Mouse (Mus musculus): ENCODE data around the gene Astn2. TPM values are rescaled to one million over a fixed set of nuclear protein-coding genes. Genes with fewer than 3 reads are reported as not detected.

Astn2 gene
- polyA plus RNA-seq, 1 experiment from 2014 or later = 0.24 TPM

DNA sequence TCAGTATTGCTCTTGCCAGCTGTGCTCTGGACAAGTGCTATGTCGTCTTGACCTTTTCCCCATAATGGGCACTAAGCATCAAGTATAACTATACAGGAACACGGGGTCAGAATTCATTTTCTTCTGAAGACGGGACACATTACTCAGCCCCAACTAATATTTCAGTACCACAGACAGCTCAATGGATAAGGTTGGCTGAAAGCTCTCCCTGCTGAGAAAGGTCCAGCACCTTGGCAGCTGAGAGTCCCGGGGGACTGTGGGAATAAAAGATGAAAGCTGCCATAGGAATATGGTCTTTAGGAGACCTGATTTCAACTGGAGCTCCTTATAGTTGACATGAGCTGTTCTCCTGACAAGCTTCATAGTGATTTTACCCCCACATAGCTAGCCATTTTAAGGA is 421.5 kb downstream of the Astn2 start:
- Histone ChIP-seq H3K27ac (no peak overlapping the region), H3K4me1 (replicated peaks; ENCODE audit: insufficient read depth, low read length) (no peaks in the 10 kb centered on the region), H3K9ac (ENCODE audit: low read depth, low read length) (no peak overlapping the region), H3K4me2 (ENCODE audit: low read length) (no peak overlapping the region), H3K9me3 (replicated peaks; ENCODE audit: low read length) (no peaks in the 10 kb centered on the region), H3K4me3 (replicated peaks; ENCODE audit: low read depth, low read length) (no peak overlapping the region), H3K36me3 (ENCODE audit: insufficient read depth, low read length) (no peaks in the 10 kb centered on the region), H3K27me3 (ENCODE audit: insufficient read depth, low read length) (no peaks in the 10 kb centered on the region)
- peak; percentile 38 for DNase-seq (ENCODE audit: low spot score)
- 42% methylated on average over 4 of the region's 4 CpGs for WGBS
- ATAC-seq (replicated peaks; ENCODE audit: low FRiP score, low read depth) = no peak
- TF ChIP-seq CTCF (IDR thresholded peaks at IDR 0.05; ENCODE audit: low read depth) = no peak

DNA sequence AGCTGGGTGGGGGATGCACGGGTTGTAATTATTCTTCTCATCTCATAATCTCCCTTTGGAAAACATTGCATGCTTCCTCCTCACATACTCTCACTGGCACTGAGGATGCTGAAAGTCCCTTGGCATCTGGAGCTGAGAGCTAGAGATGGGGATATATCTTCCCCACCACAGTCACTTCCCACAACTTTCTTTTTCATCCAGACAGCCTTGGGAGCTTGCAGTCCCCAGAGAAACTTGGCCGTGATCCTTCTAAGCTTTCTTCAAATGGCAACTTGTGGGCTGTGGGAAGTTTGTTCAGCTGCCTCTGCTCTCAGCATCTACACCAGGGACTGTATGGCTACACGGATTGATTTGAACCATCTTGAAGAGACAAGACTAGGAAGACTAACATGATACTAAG is 428.2 kb downstream of the Astn2 start:
- TF ChIP-seq CTCF (IDR thresholded peaks at IDR 0.05; ENCODE audit: low read depth) = no peak
- 78% methylated on average over 3 of the region's 3 CpGs for WGBS

GRCm38 (mm10) chr4:65972395-65972794 is 432.0 kb downstream of the Astn2 start:
- WGBS = 100% methylated on average over 1 of the region's 1 CpGs
- no peak for ATAC-seq (replicated peaks; ENCODE audit: low FRiP score, low read depth)
- Histone ChIP-seq H3K27me3 (ENCODE audit: insufficient read depth, low read length) (no peaks in the 10 kb centered on the region), H3K27ac (no peak overlapping the region), H3K4me3 (replicated peaks; ENCODE audit: low read depth, low read length) (no peak overlapping the region), H3K4me2 (ENCODE audit: low read length) (no peak overlapping the region), H3K9ac (ENCODE audit: low read depth, low read length) (no peak overlapping the region), H3K36me3 (ENCODE audit: insufficient read depth, low read length) (no peaks in the 10 kb centered on the region), H3K9me3 (replicated peaks; ENCODE audit: low read length) (no peaks in the 10 kb centered on the region), H3K4me1 (replicated peaks; ENCODE audit: insufficient read depth, low read length) (no peaks in the 10 kb centered on the region)
- TF ChIP-seq CTCF (IDR thresholded peaks at IDR 0.05; ENCODE audit: low read depth) = no peak
- no peak for DNase-seq (ENCODE audit: low spot score)

More for the DNA sequence above, 428.2 kb downstream of the Astn2 start:
- Histone ChIP-seq H3K4me1 (replicated peaks; ENCODE audit: insufficient read depth, low read length) (no peaks in the 10 kb centered on the region), H3K9me3 (replicated peaks; ENCODE audit: low read length) (no peaks in the 10 kb centered on the region), H3K27me3 (ENCODE audit: insufficient read depth, low read length) (no peaks in the 10 kb centered on the region), H3K27ac (no peak overlapping the region), H3K4me3 (replicated peaks; ENCODE audit: low read depth, low read length) (no peak overlapping the region), H3K4me2 (ENCODE audit: low read length) (no peak overlapping the region), H3K9ac (ENCODE audit: low read depth, low read length) (no peak overlapping the region), H3K36me3 (ENCODE audit: insufficient read depth, low read length) (no peaks in the 10 kb centered on the region)
- DNase-seq (ENCODE audit: low spot score) = no peak
- no peak for ATAC-seq (replicated peaks; ENCODE audit: low FRiP score, low read depth)

- no peak for ATAC-seq (replicated peaks; ENCODE audit: low FRiP score, low read depth)
- WGBS = 65% methylated on average over 2 of the region's 2 CpGs
- DNase-seq (ENCODE audit: low spot score) = no peak
- H3K9me3 ChIP-seq (replicated peaks; ENCODE audit: low read length) = no peaks in the 10 kb centered on the region
- H3K36me3 ChIP-seq (ENCODE audit: insufficient read depth, low read length) = no peaks in the 10 kb centered on the region
- H3K4me3 ChIP-seq (replicated peaks; ENCODE audit: low read depth, low read length) = no peak overlapping the region
- no peak overlapping the region for H3K4me2 ChIP-seq (ENCODE audit: low read length)
- no peak overlapping the region for H3K9ac ChIP-seq (ENCODE audit: low read depth, low read length)
- no peak for TF ChIP-seq CTCF (IDR thresholded peaks at IDR 0.05; ENCODE audit: low read depth)
- H3K27ac ChIP-seq = no peak overlapping the region
- no peaks in the 10 kb centered on the region for H3K4me1 ChIP-seq (replicated peaks; ENCODE audit: insufficient read depth, low read length)
- H3K27me3 ChIP-seq (ENCODE audit: insufficient read depth, low read length) = no peaks in the 10 kb centered on the region
These were observed 435.1 kb downstream of the Astn2 start for GRCm38 (mm10) chr4:65969318-65969717.

- Histone ChIP-seq H3K4me2 (ENCODE audit: low read length) (no peak overlapping the region), H3K4me1 (replicated peaks; ENCODE audit: insufficient read depth, low read length) (no peaks in the 10 kb centered on the region), H3K27me3 (ENCODE audit: insufficient read depth, low read length) (no peaks in the 10 kb centered on the region), H3K4me3 (replicated peaks; ENCODE audit: low read depth, low read length) (no peak overlapping the region), H3K9me3 (replicated peaks; ENCODE audit: low read length) (no peaks in the 10 kb centered on the region), H3K9ac (ENCODE audit: low read depth, low read length) (no peak overlapping the region), H3K36me3 (ENCODE audit: insufficient read depth, low read length) (no peaks in the 10 kb centered on the region), H3K27ac (no peak overlapping the region)
- ATAC-seq (replicated peaks; ENCODE audit: low FRiP score, low read depth) (no peak), DNase-seq (ENCODE audit: low spot score) (no peak)
- no peak for TF ChIP-seq CTCF (IDR thresholded peaks at IDR 0.05; ENCODE audit: low read depth)
- WGBS = 75% methylated on average over 3 of the region's 3 CpGs
These were observed 439.8 kb downstream of the Astn2 start for GRCm38 (mm10) chr4:65964604-65965003.

- Histone ChIP-seq H3K36me3 (ENCODE audit: insufficient read depth, low read length) (no peaks in the 10 kb centered on the region), H3K27ac (no peak overlapping the region), H3K4me1 (replicated peaks; ENCODE audit: insufficient read depth, low read length) (no peaks in the 10 kb centered on the region), H3K9me3 (replicated peaks; ENCODE audit: low read length) (no peaks in the 10 kb centered on the region), H3K4me3 (replicated peaks; ENCODE audit: low read depth, low read length) (no peak overlapping the region), H3K9ac (ENCODE audit: low read depth, low read length) (no peak overlapping the region), H3K4me2 (ENCODE audit: low read length) (no peak overlapping the region), H3K27me3 (ENCODE audit: insufficient read depth, low read length) (no peaks in the 10 kb centered on the region)
- TF ChIP-seq CTCF (IDR thresholded peaks at IDR 0.05; ENCODE audit: low read depth) = no peak
- ATAC-seq (replicated peaks; ENCODE audit: low FRiP score, low read depth) (no peak), DNase-seq (ENCODE audit: low spot score) (no peak)
- 76% methylated on average over 5 of the region's 5 CpGs for WGBS
These were observed 445.1 kb downstream of the Astn2 start for GRCm38 (mm10) chr4:65959188-65959759.

Data from kidney, postnatal 0 days (tissue).